Mouse (Mus musculus) lung, embryonic 14.5 days (tissue): ENCODE measurements at regions not wholly inside any gene's neighbourhood (a gene's known extent, or its start where the extent isn't known, plus 50 kb on each side); places are given as distances from the start of the nearest gene placed in this dataset.

Experiments used
- ATAC-seq: fragments of 200-750 bp; cut with Nextera tagmentation; 2 replicates; pipeline ENCODE4 v1.8.0; 2017; ENCODE audit warnings: mild to moderate bottlenecking, moderate TSS enrichment, moderate library complexity; ENCODE audit not compliant: insufficient read depth
- DNase-seq: peaks from one replicate; pipeline ENCODE4 v3.0.0-alpha.2; 2015
- H3K27ac ChIP-seq: fragments of 300-500 bp; sonication (generic); 2 replicates; pipeline ENCODE4 v1.5.1; 2014; ENCODE audit warnings: low read depth, mild to moderate bottlenecking, moderate library complexity
- H3K27me3 ChIP-seq: fragments of 300-500 bp; sonication (generic); 2 replicates; pipeline ENCODE4 v1.6.1; 2014; ENCODE audit warnings: low read length, control low read depth; ENCODE audit not compliant: insufficient read depth
- H3K36me3 ChIP-seq: fragments of 300-500 bp; sonication (generic); 2 replicates; pipeline ENCODE4 v1.6.1; 2014; ENCODE audit warnings: control low read depth; ENCODE audit not compliant: insufficient read depth
- H3K4me1 ChIP-seq: fragments of 300-500 bp; sonication (generic); 2 replicates; pipeline ENCODE4 v1.6.1; 2014; ENCODE audit warnings: antibody characterized with exemption, control low read depth; ENCODE audit not compliant: insufficient read depth
- H3K4me2 ChIP-seq: fragments of 300-500 bp; sonication (generic); 2 replicates; pipeline ENCODE4 v1.6.1; 2014; ENCODE audit warnings: mild to moderate bottlenecking
- H3K4me3 ChIP-seq: fragments of 300-500 bp; sonication (generic); 2 replicates; pipeline ENCODE4 v1.5.1; 2014; ENCODE audit warnings: low read depth, low read length
- H3K9ac ChIP-seq: fragments of 300-500 bp; sonication (generic); 2 replicates; pipeline ENCODE4 v1.6.1; 2014
- H3K9me3 ChIP-seq: fragments of 300-500 bp; sonication (generic); 2 replicates; pipeline ENCODE4 v1.6.1; 2016; ENCODE audit warnings: low read depth, low read length, control low read depth
- CTCF ChIP-seq: IDR thresholded peaks from 2 replicates; pipeline ENCODE4 v1.5.1; 2016; ENCODE audit warnings: antibody characterized with exemption, low read depth
- WGBS: fragments of 180-500 bp; shearing (Covaris S2); extraction: QIAGEN DNeasy Blood & Tissue Kit; methylation state at CpG from one replicate; pipeline ENCODE4 v1.1.7; 2014; 5-methylcytosine and 5-hydroxymethylcytosine counted together

DNA sequence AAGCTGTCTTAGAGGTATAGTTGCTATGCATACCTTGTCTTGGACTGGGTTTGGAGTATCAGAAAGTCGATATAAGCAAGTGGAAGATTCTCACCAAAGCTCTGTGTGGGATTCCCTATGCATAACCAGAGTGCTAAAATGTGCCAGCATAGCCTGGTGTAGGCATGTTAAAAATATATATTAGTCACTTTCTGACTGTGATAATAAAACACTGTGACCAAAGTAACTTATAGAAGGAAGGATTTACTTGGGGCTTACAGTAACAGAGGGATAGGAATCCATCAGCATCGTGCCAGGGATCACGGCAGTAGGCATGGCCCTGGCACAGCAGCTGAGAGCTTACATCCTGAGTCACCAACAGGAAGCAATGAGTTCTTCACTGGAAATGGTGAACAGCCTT, 215.4 kb downstream of the Tshz3 start:
- 90% methylated on average over 3 of the region's 3 CpGs for WGBS
- DNase-seq = no peak
- no peak for TF ChIP-seq CTCF
- no peak overlapping the region for H3K4me2 ChIP-seq
- H3K9me3 ChIP-seq = no peaks in the 10 kb centered on the region
- H3K9ac ChIP-seq = no peak overlapping the region
- H3K4me1 ChIP-seq = no peaks in the 10 kb centered on the region
- no peak for ATAC-seq
- no peak overlapping the region for H3K27ac ChIP-seq
- no peaks in the 10 kb centered on the region for H3K36me3 ChIP-seq
- no peaks in the 10 kb centered on the region for H3K27me3 ChIP-seq
- H3K4me3 ChIP-seq = no peak overlapping the region

GRCm38 (mm10) chr7:36914261-36914660, 216.3 kb downstream of the Tshz3 start:
- ATAC-seq (peak; percentile 35; the same call in 1 of the 2 replicates), DNase-seq (peak; percentile 63)
- 0 out of 2 replicates have a peak, but pooled peaks have one; percentile 4 for TF ChIP-seq CTCF
- Histone ChIP-seq H3K4me3 (no peak overlapping the region), H3K27ac (no peak overlapping the region), H3K9ac (no peak overlapping the region), H3K4me2 (no peak overlapping the region), H3K27me3 (no peaks in the 10 kb centered on the region), H3K4me1 (no peaks in the 10 kb centered on the region), H3K36me3 (no peaks in the 10 kb centered on the region), H3K9me3 (no peaks in the 10 kb centered on the region)
- 40% methylated on average over 9 of the region's 9 CpGs for WGBS

- ATAC-seq (no peak), DNase-seq (no peak)
- Histone ChIP-seq H3K9me3 (no peaks in the 10 kb centered on the region), H3K27ac (no peak overlapping the region), H3K4me3 (no peak overlapping the region), H3K36me3 (no peaks in the 10 kb centered on the region), H3K4me2 (no peak overlapping the region), H3K4me1 (no peaks in the 10 kb centered on the region), H3K9ac (no peak overlapping the region), H3K27me3 (no peaks in the 10 kb centered on the region)
- TF ChIP-seq CTCF = no peak
- 65% methylated on average over 5 of the region's 5 CpGs for WGBS
These were observed 217.3 kb downstream of the Tshz3 start for GRCm38 (mm10) chr7:36915171-36915570.

DNA sequence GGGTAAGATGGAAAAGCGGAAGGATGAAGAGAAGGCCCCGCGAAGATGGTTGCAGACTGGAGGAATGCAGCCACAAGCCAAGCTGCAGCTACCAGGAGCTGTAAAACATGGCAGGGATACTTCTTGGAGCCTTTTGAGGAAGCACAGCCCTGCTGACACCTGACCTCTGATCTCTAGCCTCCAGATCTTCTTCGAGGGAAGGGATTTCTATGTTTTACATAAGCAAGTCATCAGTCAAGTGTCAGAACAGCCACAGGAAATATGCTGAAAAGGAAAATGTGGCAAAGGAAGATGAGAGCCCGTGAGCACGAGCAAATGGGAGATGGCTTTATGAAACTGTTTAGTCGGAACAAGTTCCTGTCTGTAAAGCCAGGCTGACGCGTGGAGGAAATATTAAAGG, 219.1 kb downstream of the Tshz3 start:
- no peaks in the 10 kb centered on the region for H3K27me3 ChIP-seq
- DNase-seq = peak; percentile 60

DNA sequence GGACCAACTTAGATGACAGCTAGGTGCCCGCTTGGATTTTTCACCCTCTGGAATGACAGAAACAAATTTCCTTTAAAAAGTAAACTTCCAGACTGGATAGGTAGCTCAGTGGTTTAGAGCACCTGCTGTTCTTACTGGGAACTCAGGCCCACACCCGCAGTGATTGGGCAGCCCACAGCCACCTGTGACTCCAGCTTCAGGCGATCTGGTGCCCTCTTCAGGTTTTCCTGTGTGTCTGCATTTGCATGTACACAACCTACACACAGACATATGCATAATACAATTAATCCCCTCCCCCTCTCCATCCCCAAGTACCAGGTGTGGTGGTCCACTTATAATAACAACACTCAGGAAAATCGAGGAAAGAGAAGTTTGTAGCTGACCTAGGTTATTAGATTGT, 221.5 kb downstream of the Tshz3 start:
- Histone ChIP-seq H3K36me3 (no peaks in the 10 kb centered on the region), H3K9me3 (no peaks in the 10 kb centered on the region), H3K9ac (no peak overlapping the region), H3K27me3 (no peaks in the 10 kb centered on the region), H3K4me3 (no peak overlapping the region), H3K4me2 (no peak overlapping the region), H3K4me1 (no peaks in the 10 kb centered on the region), H3K27ac (no peak overlapping the region)
- no peak for DNase-seq
- no peak for ATAC-seq
- peak; percentile 36; the same call in 1 of the 2 replicates for TF ChIP-seq CTCF
- 67% methylated on average over 4 of the region's 4 CpGs for WGBS

More for the DNA sequence above, 219.1 kb downstream of the Tshz3 start:
- H3K36me3 ChIP-seq = no peaks in the 10 kb centered on the region
- no peak overlapping the region for H3K27ac ChIP-seq
- H3K9ac ChIP-seq = no peak overlapping the region
- no peak overlapping the region for H3K4me3 ChIP-seq
- H3K4me1 ChIP-seq = no peaks in the 10 kb centered on the region
- 39% methylated on average over 9 of the region's 9 CpGs for WGBS
- no peak for ATAC-seq
- no peak for TF ChIP-seq CTCF
- no peaks in the 10 kb centered on the region for H3K9me3 ChIP-seq
- H3K4me2 ChIP-seq = no peak overlapping the region

- no peak overlapping the region for H3K4me3 ChIP-seq
- 32% methylated on average over 14 of the region's 14 CpGs for WGBS
- ATAC-seq = peak; percentile 83
- no peaks in the 10 kb centered on the region for H3K36me3 ChIP-seq
- H3K4me1 ChIP-seq = no peaks in the 10 kb centered on the region
- H3K27me3 ChIP-seq = no peaks in the 10 kb centered on the region
- no peak overlapping the region for H3K9ac ChIP-seq
- peak; percentile 88 for DNase-seq
- H3K9me3 ChIP-seq = no peaks in the 10 kb centered on the region
- TF ChIP-seq CTCF = no peak
- no peak overlapping the region for H3K27ac ChIP-seq
- peak overlapping the region; percentile 1 for H3K4me2 ChIP-seq
These were observed 223.1 kb downstream of the Tshz3 start for GRCm38 (mm10) chr7:36921003-36921402.

DNA sequence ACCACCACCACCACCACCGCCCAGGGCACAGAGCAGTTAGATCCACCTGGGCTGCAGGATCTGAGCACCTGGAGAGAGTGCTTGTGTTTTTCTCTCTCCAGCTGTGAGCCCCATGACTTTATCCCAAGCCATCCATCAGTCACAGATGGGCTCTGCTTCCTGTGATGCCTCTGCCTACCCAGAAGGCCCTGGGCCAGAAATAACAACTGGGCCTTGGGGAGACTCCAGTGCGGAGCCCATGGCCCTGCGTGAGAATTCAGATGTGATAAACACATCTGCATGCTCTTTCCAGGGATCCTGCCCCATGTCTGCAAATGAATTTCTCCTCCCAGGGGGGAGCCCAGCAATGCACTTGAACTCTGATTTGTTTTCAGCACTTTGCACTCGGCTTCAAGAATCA, 235.6 kb downstream of the Tshz3 start:
- no peak for TF ChIP-seq CTCF
- ATAC-seq = no peak

More for the DNA sequence above, 235.6 kb downstream of the Tshz3 start:
- H3K9me3 ChIP-seq = no peaks in the 10 kb centered on the region
- H3K36me3 ChIP-seq = no peaks in the 10 kb centered on the region
- no peak overlapping the region for H3K27ac ChIP-seq
- no peak for DNase-seq
- H3K27me3 ChIP-seq = no peaks in the 10 kb centered on the region
- no peak overlapping the region for H3K9ac ChIP-seq
- 62% methylated on average over 4 of the region's 4 CpGs for WGBS
- no peak overlapping the region for H3K4me2 ChIP-seq
- H3K4me1 ChIP-seq = 0 out of 2 replicates have a peak, but pooled peaks cover 5% of the 10 kb centered on the region
- no peak overlapping the region for H3K4me3 ChIP-seq
